Mouse (Mus musculus) kidney, adult 2 months (tissue): ENCODE results near the gene Adgrl1.

ENCODE experiments used
- CTCF ChIP-seq: fragments of 200-500 bp; conservative IDR thresholded peaks from 2 replicates; pipeline ENCODE4 v1.5.1; 2011; ENCODE audit warnings: low read depth, mild to moderate bottlenecking, control low read depth, low read length, moderate library complexity, mixed read lengths; ENCODE audit not compliant: insufficient read depth, insufficient read length
- POLR2A ChIP-seq: fragments of 200-500 bp; IDR thresholded peaks from one replicate; pipeline ENCODE4 v1.6.1; 2011; ENCODE audit warnings: low read depth, low read length, control low read depth

DNA sequence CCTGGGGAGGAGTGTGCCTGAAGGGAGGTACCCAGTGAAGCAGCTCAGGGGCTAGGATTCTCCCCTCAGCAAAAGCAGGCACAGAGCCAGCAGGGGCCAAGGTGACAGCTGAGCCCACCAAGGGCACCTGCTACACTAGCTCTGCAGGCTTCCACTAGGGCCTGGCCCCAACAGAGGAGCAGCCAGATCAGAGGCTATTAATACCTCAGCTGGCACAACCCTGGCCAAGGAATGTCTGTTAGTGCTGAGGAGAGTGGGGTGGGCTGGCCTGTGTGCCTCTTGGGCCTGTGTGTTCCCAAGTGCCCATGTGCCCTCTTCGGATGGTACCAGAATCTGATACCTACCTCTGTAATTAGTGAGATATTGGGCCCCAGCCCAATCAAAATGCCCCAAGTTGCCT lies 80.3 kb downstream of the Adgrl1 start:
- TF ChIP-seq CTCF: no peak
- TF ChIP-seq POLR2A: no peak
